Mouse (Mus musculus) olfactory bulb, adult 2 months (tissue): ENCODE results near the gene Creb5.

Experiments
- CTCF ChIP-seq: fragments of 200-500 bp; IDR thresholded peaks from 2 replicates; pipeline ENCODE4 v1.5.1; 2012; ENCODE audit warnings: low read depth, mild to moderate bottlenecking, low read length, moderate library complexity; ENCODE audit not compliant: insufficient read depth
- POLR2A ChIP-seq: fragments of 200-500 bp; IDR thresholded peaks from 2 replicates; pipeline ENCODE4 v1.6.1; 2012; ENCODE audit warnings: mild to moderate bottlenecking, low read depth, low read length, moderate library complexity; ENCODE audit not compliant: insufficient read depth

- no peak for TF ChIP-seq CTCF
- TF ChIP-seq POLR2A, result no peak
Observed at GRCm38 (mm10) chr6:53642826-53643356, 355.8 kb downstream of the Creb5 start.
